8 mouse cellular contexts compared by ENCODE assay signal in genomic region chr9:69439805-69440357, GRCm38 (mm10). TPM values are rescaled to one million over a fixed set of nuclear protein-coding genes. Genes with fewer than 3 reads are reported as not detected.
DNase-seq lines count a peak whose midpoint lies in the region; ATAC-seq and TF ChIP-seq lines count a peak whose summit lies in the region.

No protein-coding gene starts in this region.

- no peaks in the 10 kb centered on the region for H3K9me3 ChIP-seq in forebrain, embryonic 15.5 days

- no peak for ATAC-seq in forebrain, embryonic 15.5 days (replicated peaks)

- DNase-seq in gastrocnemius, adult 2 months: peak; percentile 51
- no peak for DNase-seq in gastrocnemius, postnatal 25 days
- peak; percentile 49 for DNase-seq in brain, embryonic 14.5 days (ENCODE audit: low read depth)
- DNase-seq in kidney, adult 8-10 months: peak; percentile 50 to 63
- peak; percentile 80 for DNase-seq in lung, postnatal 36 days
- DNase-seq in cerebellum, postnatal 4 days (ENCODE audit: low spot score in 2 of 2): no peak
- no peak for DNase-seq in gastrocnemius, adult 8-10 months (ENCODE audit: low spot score in 2 of 2)

- no peak overlapping the region for H3K9ac ChIP-seq in forebrain, embryonic 15.5 days (replicated peaks)

- peak overlapping the region; percentile 35 for H3K27ac ChIP-seq in gastrocnemius, adult 2 months
- no peak overlapping the region for H3K27ac ChIP-seq in forebrain, embryonic 15.5 days (replicated peaks)

- 40% methylated on average over 7 of the region's 7 CpGs for WGBS in forebrain, embryonic 15.5 days

- H3K36me3 ChIP-seq in forebrain, embryonic 15.5 days: no peaks in the 10 kb centered on the region

- peak; percentile 6; the same call in 1 of the 2 replicates for TF ChIP-seq CTCF in gastrocnemius, adult 2 months (IDR thresholded peaks at IDR 0.05)
- TF ChIP-seq CTCF in brain, embryonic 14.5 days (IDR thresholded peaks at IDR 0.05; ENCODE audit: borderline replicate concordance, extremely low read depth, insufficient read depth, insufficient read length): no peak

- intact Hi-C loops in gastrocnemius, adult 2 months (cut with DNase I): loop anchor here (5.0 kb wide), 1 partner anchor 37 kb away; no protein-coding TSS in a partner anchor

- no peak overlapping the region for H3K4me2 ChIP-seq in forebrain, embryonic 15.5 days (replicated peaks)

- no peaks in the 10 kb centered on the region for H3K27me3 ChIP-seq in forebrain, embryonic 15.5 days

- no peak for TF ChIP-seq POLR2A in brain, embryonic 14.5 days (IDR thresholded peaks at IDR 0.05; ENCODE audit: borderline replicate concordance, extremely low read depth, insufficient read depth, insufficient read length, poor library complexity, severe bottlenecking)

- H3K4me1 ChIP-seq in forebrain, embryonic 15.5 days: no peaks in the 10 kb centered on the region

- H3K4me3 ChIP-seq in gastrocnemius, adult 2 months: 0 out of 2 replicates have a peak overlapping the region, but pooled peaks have one; percentile 7
- no peak overlapping the region for H3K4me3 ChIP-seq in forebrain, embryonic 15.5 days

RNA-seq across cellular contexts. Expression of gene Anxa2, which starts 13.5 kb away (rescaled TPM):
- total RNA-seq in gastrocnemius, adult 2 months (2021): 10 to 100 TPM; 28.0 to 52.6 TPM
- total RNA-seq in gastrocnemius, postnatal 25 days (2021): 10 to 100 TPM; 52.8 to 74.7 TPM
- polyA plus RNA-seq in brain, embryonic 14.5 days (2012; rRNA removed): 93.5 and 132 TPM in 2 replicates
- 10 to 100 TPM; 17.3 to 34.2 (median 28.0) TPM for total RNA-seq in gastrocnemius, adult 8-10 months (2022)
- polyA plus RNA-seq in forebrain, embryonic 15.5 days (2015; fragmentation: Nextera tagmentation; extraction: Ambion mirVana): 78.9 and 83.6 TPM in 2 replicates

RNA-seq across cellular contexts. Expression of gene Ice2, which starts 42.2 kb away (rescaled TPM):
- 1 to 10 TPM; 4.7 to 7.1 TPM for total RNA-seq in gastrocnemius, adult 2 months (2021)
- 1 to 10 TPM; 3.8 to 4.9 TPM for total RNA-seq in gastrocnemius, postnatal 25 days (2021)
- polyA plus RNA-seq in brain, embryonic 14.5 days (2012; rRNA removed): 9.1 and 9.2 TPM in 2 replicates
- 1 to 10 TPM; 3.7 to 5.1 (median 3.9) TPM for total RNA-seq in gastrocnemius, adult 8-10 months (2022)
- 14.4 and 16.4 TPM in 2 replicates for polyA plus RNA-seq in forebrain, embryonic 15.5 days (2015; fragmentation: Nextera tagmentation; extraction: Ambion mirVana)

Comparison
In these comparisons a context has a peak if more than half of its experiments do, and no peak if none do; other contexts are left out.
1. DNase-seq: peak in gastrocnemius, adult 2 months (single experiment), brain, embryonic 14.5 days (single experiment), kidney, adult 8-10 months (2 of 2) and lung, postnatal 36 days (single experiment); none in gastrocnemius, postnatal 25 days (single experiment), cerebellum, postnatal 4 days (0 of 2) and gastrocnemius, adult 8-10 months (0 of 2).